Mouse (Mus musculus) adrenal gland, adult (tissue): ENCODE measurements around the gene Aqp6.

Source experiments
- DNase-seq, 2 experiments: peaks; one replicate each; pipeline ENCODE4 v3.0.0; 2022 to 2023; ENCODE audit warnings: low spot score in 1 of 2; ENCODE audit not compliant: inconsistent age in 2 of 2

Aqp6 gene

DNA sequence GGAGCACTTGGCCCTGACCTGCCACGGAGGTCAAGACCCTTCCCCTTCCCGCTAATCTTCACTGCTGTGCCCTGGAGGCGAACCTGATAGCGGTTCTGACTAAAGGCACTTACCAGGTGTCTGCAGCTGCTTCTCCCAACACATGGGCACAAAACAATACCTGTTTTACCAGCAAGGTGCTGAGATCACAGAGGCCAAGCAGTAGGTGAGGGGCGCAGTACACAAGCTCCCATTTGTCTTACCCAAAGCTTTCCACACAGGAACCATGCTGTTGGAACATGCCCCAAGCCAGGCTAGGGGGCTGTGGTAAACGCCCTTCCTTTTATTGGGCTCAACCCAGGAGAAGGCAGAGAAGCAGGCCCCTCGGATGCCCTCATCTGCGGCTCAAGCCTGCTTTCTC is 3.6 kb upstream of the Aqp6 start:
- DNase-seq, result no peak

GRCm38 (mm10) chr15:99599245-99600070 is 1.7 kb upstream of the Aqp6 start:
- DNase-seq, result no peak

GRCm38 (mm10) chr15:99601823-99602120 is 572 bp downstream of the Aqp6 start:
- no peak for DNase-seq

DNA sequence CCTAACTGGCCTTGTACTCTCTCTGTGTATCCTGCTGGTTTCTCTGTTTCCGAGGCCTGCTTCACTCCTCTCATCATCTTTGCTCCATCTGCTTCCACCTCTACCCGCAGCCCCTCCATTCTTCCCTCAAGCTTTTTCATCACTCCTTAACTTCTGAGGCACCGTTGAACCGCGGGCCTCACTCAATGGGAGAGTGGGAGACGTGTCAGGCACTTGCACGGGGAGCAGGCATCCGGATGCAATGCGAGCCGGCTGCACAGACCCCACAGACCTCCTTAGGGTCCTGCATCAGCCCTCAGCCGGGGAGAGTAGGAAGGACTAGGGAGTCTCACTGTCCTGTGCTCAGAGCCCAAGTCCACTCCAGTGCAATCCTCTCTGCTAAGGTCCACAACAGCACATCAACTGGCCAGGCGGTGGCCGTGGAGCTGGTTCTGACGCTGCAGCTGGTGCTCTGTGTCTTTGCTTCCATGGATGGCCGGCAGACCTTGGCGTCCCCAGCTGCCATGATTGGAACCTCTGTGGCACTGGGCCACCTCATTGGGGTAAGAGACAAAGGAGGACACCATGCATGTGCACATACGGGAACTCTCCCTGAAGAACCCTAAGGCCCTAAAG is 1.1 kb downstream of the Aqp6 start:
- no peak for DNase-seq

GRCm38 (mm10) chr15:99603216-99603615 is 2.0 kb downstream of the Aqp6 start:
- DNase-seq, result no peak

GRCm38 (mm10) chr15:99605595-99605994 is 4.4 kb downstream of the Aqp6 start:
- no peak for DNase-seq

DNA sequence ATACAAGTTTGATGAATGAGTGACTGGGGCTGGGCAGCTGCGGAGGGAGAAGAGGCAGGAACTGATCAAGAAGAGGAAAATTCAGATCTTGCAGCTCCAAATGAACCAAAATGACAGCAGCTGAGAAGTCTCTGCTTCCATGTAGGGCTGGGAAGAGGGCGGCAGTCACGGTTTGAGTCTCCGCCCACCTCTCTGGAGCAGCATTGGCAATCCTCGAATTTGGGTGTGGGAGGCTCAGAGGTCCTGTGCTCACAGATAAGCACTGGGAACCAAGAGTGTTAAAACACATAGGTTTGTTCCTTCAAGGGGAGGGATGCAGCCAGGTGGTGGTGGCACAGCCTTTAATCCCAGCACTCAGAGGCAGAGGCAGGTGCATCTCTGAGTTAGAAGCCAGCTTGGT is 5.3 kb downstream of the Aqp6 start:
- no peak for DNase-seq

DNA sequence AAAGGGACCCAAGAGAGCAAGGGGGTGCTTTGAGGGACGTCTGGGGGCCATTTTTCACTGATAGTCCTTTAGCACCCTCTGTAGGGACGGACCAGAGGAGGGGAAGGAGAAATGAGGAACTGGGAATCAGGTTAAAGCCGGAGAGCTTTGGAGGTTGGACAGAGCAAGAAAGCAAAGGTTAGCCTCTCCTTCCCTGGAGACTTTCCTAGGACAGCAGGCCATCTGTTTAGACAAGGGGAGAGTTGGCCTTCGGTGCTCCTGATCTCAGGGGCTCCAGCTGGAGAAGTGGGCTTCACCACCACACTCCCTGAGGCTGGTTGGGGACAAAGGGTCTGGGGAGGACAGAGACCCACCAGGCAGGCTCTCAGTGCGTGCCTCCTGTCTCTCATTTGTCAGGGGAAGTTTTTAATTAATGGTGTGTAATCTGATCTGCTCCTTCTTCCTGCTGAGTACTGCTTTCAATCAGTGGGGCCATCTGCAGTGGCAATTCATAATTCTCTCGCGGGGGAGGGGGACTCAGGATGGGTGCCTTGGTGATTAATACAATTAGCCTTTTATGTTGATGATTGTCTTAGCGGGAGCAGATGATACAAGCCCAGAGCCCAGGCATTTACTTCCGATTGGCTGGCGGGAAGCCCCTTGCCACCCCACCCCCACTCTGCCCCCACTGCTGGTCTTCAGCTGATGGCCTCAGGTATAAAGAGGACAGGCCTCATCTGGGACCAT is 6.4 kb downstream of the Aqp6 start:
- DNase-seq, result peak in 1 of 2 experiments; percentile 40

GRCm38 (mm10) chr15:99608382-99609125 is 7.4 kb downstream of the Aqp6 start:
- no peak for DNase-seq

- DNase-seq, result no peak
Observed at GRCm38 (mm10) chr15:99611563-99611962, 10.4 kb downstream of the Aqp6 start.

DNA sequence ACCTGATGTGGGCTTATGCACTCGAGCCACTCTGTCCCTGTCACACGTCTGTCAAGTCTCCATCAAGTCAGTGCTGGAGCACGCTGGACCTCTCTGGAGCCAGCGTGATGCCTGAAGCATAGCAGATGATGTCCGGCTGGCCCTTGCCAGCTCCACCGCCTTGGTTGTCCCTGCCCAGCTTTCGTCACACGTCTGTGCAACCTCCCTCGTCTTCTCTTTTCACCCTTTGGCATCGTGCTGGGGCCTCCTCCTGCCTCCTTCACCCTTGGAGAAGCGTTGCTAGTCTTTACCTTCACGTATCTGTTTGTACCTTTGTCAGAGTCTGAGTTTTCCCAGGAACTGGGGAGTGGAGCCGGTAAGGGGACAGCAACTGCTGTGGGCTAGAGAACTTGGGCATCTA is 13.1 kb downstream of the Aqp6 start:
- DNase-seq, result no peak

DNA sequence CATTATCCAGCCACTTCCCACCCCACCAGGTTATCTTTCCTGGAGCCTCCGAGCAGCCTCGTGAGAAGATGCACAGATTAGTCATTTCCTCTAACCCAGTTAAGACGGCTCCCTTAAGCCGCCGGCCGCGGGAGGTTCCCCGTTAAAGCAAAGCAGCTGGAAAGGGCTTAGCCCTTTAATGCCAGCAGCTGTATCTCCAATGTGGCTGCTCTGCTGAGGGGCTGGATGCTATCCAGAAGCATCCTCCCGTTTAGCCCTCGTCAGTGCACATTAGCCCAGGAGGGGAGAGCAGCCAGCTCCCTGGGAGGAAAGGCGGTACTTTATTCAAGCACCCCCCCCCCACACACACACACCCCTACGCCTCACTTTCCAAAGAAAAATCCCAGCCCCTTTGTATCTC is 13.6 kb downstream of the Aqp6 start:
- DNase-seq, result no peak

DNA sequence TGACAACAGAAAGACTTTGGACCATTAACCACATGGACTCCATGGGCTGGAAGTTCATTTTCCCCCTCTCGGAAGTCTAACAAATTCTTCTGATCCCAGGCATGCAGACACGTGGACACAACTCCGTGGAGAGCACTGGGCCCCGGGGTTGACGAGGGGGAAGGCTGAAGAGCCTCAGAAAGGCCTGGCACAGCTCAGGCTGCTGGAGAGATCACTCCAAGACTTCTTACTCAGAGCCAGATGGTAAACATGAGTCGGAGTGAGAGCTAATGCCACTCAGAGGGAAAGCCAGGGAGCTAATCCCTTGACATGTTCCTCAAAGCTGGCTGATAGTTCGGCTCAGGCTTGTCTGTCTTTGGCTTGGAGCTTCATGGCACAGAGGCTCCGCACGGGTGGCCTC is 14.0 kb downstream of the Aqp6 start:
- DNase-seq, result no peak

DNA sequence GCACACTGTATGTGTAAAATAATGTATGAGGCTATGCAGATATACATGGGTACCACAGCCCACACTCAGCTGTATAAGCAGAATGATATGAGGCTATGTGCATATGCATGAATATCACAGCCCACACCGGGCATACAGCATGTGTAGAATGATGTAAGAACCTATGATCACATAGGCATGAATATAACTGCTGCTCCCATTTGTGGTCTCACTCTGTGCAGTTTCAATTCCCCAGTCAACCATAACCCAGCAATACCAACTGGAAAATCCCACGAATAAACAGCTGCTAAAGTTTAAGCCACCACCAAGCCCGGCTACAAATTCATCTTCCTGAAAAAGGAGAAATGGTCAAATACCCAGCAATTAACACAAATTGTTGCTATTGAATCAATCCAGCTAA is 17.4 kb downstream of the Aqp6 start:
- DNase-seq, result no peak

DNA sequence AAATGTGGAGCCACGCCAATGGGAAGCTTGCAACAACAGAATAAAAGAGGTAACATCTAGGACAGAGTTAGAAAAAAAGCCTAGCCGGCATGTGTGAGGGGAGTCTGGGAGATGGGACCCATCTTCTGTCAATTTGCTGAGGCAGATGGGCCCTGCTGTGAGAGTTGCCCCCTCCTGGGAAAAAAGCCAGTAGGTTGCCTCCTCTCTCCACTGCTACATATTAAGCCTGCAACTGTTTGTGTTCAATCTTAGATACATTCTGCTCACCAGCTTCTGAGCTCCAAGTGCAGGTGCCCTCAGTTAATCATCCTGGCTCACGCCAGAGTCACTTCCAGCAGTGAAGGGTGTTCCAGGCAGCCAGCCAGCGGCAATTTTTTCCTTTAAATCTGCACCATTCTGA is 18.6 kb downstream of the Aqp6 start:
- DNase-seq, result no peak

DNA sequence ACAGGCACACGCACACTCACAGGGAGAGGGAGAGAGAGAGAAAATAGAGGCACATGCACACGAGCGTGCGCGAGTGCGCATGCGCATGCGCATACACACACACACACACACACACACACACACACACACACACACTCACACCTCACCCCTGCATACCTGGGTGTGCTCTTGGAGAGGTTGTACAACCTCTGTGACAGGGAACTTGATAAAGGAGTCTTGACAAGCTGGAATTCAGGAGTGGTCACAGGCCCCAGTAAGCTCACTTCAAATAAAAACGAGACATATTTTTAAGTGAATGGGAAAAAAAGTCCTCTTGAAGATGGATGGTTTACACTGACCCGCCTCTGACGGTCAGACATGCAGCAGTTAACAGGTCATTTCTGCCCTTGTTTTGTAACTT is 20.9 kb downstream of the Aqp6 start:
- DNase-seq, result no peak

GRCm38 (mm10) chr15:99631618-99632017 is 30.4 kb downstream of the Aqp6 start:
- DNase-seq, result no peak

GRCm38 (mm10) chr15:99634702-99635101 is 33.5 kb downstream of the Aqp6 start:
- no peak for DNase-seq

DNA sequence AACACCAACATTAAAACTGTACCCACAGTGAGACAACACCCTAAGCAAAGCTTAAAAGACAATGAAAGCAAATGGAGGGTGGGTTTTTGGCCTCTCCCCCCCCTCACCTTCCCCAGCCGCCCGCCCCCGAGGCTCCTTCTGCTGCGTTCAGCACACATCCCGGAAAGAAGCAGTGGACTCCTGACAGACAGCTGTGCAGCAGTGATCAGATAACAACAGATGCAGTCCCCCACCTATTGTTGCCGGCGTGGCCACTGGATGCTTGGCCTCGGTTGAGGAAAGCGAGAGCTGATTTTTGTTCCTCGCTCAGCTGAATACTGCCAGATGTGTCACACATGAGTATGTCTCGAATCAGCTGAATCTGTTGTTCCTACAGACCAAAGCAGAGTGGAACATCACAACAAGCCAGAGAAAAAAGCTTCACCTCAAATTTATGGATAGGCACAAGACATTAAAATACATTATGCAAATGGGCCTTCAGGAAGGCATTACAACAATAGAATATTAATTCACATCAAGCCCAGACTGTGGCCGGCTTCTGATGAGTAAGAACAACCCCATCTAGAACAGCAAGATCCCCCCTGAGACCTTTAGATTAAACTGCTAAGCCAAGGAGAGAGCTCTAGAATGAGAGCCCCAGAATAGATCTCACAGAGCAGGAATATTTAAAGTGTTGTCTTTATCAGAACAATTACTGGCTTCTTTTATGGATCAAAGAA is 36.4 kb downstream of the Aqp6 start:
- no peak for DNase-seq

- no peak for DNase-seq
Observed at GRCm38 (mm10) chr15:99638124-99638485, 36.9 kb downstream of the Aqp6 start.

GRCm38 (mm10) chr15:99642622-99643021 is 41.4 kb downstream of the Aqp6 start:
- DNase-seq, result no peak
